Mouse (Mus musculus) layer of hippocampus, adult 11-12 months (tissue): Measurements from ENCODE around the gene Wnt10a.
"Not testable (repeated sequence)": the region's sequence is repeated elsewhere in the genome, so short reads cannot be mapped to it uniquely, and the experiment has no call there.

Source experiments
- DNase-seq: peaks from one replicate; pipeline ENCODE4 v3.0.0; 2022; ENCODE audit warnings: low spot score

Wnt10a gene

DNA sequence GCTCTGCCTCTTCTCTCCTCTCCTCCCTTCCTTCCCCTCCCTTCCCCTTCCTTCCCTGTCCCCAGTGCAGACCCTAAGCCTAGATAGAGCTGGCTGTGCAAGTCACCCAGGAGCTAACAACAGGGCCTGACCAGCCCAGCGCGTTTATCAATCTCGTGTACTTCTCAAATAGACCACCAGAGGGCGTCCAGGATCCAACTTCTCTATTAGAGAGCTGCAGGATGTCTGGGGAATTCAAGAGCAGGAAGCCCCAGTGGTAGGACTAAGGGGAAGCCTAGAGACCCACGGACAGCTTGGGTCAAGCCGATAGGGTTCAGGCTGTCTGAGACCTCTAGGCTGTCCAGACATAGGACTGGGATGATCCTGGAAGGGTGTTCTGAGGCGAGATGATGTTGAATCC lies 3.5 kb upstream of the Wnt10a start:
- peak; percentile 90 for DNase-seq

DNA sequence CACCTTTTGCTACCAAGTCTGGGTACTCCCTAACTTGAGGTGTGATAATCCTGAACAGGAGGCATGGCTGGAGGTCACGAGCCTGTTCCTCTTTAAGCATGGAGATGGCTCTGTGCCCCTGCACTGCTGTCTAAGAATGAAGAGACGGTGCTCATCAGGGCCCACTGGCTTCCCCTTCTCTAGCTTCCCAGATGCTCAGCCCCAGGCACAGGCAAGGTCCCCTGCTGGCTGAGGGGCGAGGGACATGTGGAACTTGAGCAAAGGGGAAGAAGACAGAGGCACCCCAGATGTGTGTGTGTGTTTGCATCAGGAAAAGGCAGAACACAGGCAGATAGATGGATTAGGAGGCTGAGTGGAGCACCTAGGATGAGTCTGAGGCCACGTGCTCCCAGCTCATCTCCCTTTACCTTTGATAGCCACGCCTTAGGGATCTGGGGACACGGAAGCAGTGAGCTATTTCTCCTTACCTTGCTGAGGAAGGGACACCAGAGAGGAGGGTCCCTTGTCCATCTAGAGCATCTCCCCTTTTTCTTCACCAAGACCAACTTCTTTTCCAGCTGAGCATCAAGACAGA lies 2.6 kb upstream of the Wnt10a start:
- no peak for DNase-seq

DNA sequence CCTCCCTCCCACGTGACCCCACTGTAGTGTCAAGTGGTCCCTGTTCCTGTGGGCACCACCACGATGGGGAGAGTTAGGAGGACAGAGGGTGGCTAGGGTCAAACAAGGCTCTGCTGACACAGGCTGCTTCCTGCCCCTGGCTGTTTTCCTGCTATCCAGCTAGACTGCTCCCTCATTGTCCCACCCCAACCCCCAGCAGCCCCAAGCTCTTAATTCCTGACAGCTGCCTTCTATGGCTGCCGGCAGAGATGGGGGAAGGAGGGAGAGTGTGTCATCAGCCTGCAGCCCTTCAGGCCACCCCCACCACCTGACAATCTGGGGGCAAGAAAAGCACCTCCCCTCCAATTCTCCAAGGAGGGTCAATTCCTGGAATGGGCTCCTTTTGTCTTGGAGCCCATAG lies 1.2 kb upstream of the Wnt10a start:
- DNase-seq: no peak

DNA sequence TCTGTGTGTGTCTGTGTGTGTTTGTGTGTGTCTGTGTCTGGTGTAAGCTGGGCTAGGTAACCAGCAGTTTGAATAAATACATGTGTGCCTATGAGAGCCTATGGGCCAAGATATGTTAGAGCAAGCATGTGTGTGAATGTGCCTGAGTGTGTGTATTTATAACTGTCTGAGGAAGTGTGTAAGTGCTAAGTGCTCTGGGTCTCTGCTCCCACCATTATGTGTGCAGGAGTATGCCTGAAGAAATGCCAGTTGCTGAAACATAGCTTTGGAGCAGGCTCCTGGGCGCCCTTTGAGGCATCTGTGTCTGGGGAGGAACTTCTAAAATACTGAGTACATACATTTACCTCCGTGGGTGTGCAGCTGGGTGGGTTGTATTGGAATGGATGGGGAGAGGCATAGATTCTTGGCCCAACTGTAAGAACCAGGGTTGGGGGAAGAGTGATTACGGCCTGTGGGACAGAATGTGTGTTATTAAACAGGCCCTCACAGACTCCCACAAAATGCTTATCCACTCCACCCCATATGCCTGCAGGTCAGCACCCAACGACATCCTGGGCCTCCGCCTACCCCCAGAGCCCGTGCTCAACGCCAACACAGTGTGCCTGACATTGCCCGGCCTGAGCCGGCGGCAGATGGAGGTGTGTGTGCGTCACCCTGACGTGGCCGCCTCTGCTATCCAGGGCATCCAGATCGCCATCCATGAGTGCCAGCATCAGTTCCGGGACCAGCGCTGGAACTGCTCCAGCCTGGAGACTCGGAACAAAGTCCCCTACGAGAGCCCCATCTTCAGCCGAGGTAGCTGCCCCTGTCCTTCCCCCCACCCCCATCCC lies 1.7 kb downstream of the Wnt10a start:
- DNase-seq: no peak

DNA sequence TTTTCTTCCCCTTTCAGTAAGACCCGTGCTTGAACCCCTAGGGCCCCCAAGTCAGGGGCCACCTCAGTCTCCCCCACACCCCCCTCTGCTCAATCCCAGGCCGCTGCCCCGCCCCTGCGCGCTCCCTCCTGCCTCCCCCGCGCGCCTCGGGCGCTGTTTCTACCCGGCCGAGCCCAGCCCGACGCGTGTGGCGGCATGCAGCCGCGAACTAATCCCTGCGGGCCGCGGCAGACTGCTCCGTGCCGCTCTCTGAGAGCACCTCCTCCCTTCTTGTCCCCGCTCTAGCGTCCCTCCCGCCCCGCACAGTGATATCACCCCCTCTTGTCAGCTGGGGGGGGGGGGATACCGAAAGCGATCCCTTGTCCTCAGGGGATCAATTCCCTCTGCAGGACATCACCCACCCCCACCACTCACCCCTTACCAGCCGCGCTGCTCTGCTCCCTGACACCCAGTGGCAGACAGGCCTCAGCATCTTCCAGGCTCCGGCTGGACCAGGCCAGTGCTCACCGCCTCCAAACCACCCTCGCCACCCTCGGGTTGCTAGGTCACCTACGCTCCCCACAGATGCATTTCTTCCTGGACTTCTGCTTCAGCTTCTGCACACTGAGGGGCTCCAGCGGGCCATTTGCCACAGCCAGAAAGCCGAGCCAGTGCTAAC lies 3.3 kb downstream of the Wnt10a start:
- no peak for DNase-seq

DNA sequence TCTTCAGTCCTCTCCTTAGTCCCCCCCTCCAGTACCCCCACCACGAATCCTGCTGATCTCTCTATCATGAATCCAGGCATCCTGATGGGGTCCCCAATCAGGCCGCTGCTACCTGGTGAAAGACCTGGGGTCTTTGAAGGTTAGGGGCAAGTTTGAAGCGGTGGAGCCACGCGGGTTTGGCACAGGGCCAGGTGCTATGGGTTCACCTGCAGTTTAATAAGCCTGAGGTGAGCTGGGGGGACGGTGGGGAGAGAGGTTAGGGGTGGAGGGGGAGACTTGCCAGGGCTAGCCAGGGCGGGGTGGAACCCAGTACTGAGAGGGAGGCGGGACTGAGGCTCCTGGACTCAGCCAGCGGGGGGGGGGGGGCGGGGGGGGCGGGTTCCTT lies 3.8 kb downstream of the Wnt10a start:
- DNase-seq: no peak

DNA sequence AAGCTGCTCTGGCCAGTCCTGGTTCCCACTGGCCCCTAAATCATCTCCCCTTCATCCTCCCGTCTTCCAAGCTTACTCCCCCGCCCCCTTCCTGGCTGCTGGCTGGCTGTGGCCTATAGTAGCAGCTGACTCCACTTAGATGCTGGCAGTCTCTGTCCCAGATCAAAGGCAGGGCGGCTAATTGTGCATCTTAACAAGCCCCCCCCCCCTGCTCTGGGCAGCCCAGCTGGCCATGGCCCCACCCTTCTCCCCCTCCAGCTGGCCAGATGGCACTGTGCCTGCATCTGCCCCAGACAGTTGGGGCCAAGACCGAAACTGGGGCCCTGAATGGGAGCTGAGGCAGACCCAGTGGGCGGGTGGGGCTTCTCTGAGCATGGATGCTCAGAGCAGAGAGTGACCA lies 6.1 kb downstream of the Wnt10a start:
- no peak for DNase-seq

DNA sequence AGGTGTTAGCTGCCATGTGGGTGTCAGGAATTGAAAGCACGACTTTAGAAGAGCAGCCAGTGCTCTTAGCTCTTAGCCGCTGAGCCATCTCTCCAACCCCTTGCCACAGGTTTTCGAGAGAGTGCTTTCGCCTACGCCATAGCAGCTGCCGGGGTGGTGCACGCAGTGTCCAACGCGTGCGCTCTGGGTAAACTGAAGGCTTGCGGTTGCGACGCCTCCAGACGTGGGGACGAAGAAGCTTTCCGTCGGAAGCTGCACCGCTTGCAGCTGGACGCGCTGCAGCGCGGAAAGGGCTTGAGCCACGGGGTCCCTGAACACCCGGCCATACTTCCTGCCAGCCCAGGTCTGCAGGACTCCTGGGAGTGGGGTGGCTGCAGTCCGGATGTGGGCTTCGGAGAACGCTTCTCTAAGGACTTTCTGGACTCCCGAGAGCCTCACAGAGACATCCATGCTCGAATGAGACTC lies 9.1 kb downstream of the Wnt10a start:
- no peak for DNase-seq

DNA sequence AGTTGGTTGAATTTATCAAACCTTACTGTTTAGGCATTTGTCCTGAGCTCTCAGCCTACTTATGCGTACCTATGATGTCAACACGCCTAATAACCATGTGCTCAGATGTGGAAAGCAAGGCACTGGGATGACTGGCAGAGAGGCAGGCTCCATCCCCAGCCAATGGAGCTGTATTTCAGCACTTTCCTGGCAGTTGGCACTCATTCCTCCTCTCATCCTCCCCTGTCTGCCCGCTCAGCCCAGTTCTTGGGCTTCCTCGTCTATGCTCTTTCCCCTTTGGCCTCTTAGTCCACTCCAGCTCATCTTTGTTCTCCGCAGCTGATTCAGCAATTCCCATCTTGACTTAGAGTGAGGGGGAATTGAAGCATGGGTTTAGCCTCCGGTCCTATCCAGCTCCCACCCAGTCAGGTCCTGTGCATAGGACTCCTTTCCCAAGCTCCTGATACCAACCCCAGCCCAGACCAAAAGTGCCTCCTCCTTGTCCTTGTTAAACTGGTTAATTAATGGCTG lies 10.4 kb downstream of the Wnt10a start:
- no peak for DNase-seq

DNA sequence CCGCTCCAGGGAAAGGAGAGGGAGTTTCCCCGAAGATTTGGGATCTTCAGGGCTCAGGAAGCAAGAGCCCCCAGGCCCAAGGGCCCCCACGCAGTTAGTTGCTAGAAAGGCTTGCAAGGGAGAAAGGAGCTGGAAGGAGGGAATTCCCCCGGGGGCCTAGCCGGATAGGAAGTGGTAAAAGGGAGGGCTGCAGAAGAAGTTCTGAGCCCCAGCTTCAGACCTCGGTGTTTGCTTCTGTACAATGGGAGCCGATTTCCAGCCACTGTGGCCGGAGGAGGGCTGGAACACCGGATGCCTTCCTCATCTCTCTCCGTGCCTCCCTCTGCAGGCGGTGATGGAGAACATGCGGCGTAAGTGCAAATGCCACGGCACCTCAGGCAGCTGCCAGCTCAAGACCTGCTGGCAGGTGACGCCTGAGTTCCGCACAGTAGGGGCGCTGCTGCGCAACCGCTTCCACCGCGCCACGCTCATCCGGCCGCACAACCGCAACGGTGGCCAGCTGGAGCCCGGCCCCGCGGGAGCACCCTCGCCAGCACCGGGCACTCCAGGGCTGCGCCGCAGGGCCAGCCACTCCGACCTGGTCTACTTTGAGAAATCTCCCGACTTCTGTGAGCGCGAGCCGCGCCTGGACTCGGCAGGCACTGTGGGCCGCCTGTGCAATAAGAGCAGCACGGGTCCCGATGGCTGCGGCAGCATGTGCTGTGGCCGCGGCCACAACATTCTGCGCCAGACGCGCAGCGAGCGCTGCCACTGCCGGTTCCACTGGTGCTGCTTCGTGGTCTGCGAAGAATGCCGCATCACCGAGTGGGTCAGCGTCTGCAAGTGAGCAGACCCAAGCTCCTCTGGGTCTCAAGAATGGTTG lies 11.7 kb downstream of the Wnt10a start:
- DNase-seq: peak; percentile 59

DNA sequence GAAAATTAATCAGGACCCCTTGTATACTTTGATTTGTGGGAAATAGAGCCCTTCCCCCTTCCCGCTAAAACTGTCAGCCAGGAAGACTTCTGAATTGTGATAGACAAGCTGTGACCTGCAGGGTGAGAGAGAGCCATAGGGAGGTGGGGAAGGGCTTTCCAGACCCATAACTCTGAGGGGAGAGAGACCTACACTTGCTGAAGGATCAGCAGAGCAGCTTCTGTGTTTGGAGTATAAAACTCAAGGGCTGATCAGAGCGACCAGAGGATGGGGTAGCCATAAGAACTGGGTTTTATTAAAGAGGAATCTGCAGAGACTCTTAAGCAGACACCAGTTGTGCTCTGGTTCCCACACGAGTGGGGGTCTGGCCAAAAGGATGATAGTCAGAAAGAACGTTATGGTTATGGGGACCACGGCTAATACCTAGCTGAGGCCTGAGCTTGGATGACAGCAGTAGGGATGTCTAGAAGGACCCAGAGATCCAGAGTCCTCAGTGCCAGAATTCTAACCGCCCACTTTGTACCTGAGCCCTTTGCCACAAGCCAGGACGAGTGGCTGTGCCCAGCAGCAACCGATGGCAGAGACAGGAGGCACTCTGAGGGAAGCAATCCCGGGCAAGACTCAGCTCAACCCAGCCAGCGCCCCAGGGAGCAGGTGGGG lies 13.0 kb downstream of the Wnt10a start:
- no peak for DNase-seq

DNA sequence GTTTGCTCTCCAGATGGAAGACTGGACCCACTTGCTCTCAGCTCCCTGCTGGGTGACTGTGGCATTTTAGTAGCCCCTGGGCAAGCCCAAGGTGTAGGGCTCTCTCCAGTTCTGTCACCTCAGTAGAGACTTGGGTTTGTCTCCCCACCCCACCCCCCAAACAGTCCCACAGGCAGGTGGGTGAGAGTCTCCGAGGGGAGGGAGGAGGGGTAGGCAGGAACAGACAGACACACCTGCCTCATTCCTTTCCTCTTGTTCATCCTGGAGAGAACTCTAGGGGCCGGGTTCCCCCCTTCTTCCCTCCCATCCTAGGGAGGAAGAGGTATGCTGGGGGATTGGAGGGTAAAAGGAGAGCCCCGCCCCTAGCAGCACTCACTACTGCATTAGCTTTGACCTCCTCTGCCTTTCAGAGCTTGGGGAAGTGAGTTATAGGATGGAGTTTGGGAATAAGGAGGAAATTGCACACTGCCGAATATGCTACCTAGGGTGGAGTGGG lies 14.1 kb downstream of the Wnt10a start:
- no peak for DNase-seq

DNA sequence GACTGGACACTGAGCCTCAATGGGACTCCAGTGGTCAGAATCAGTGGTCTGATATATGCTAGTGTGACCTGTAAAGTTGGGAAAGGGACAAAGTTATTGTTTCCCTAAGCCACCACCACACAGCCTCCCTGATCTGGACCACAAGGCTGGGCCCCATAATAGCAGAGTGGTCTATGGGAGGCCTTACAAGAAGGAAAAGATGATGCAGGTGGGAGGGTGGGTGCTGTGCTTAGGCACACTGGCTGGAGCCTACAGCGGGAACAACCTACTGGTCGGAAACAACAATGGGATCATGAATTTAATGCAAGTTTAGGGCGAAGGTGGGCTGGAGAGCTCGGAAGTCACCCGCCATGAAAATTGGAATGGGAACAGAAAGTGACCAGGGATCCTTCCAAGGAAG lies 14.5 kb downstream of the Wnt10a start:
- no peak for DNase-seq

DNA sequence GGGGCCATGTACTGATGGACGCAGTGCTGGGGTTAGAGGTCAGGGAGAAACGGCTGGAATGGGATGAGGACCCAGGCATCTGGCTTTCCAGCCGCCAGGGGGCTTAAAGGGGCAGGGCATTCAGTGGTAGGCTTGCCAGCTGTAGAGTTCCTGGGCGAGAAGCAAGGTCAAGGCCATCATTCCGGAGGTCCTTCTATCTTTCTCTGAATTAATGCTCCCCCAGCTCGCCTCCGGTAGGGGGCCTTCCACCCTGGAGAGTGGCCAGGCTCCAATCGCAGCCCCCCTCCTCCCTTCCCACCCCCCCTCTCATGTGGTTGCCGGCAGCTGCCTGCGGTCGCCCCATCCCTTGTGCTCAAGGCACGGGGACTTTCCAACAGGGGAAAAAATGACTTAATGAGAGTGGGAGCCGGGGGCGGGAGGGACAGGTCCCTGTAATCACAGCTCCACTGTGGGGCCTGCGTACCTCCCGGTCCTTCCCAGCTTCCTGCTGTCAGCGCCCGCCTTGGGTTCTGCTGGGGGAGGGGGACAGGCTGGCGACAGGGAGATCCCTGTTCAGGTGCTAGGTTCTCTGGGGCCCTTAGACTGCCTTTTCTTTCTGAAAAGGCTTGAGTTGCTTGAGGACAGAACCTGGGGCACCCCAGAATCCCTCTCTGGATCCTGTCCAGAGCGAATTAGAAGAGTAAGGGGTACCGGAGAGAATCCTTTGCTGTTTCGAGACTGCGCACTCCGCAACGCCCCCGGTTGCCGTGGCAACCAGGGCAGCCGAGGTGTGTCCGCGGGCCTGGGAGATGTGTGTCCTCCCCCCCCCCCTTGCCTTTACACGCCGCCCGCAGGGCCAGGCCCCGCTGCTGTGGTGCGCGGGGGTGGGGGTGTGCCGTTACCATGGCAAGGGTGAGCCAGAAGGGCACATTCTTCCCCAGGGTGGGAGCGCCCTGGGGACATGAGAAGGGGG lies 15.3 kb downstream of the Wnt10a start:
- DNase-seq: peak; percentile 46

DNA sequence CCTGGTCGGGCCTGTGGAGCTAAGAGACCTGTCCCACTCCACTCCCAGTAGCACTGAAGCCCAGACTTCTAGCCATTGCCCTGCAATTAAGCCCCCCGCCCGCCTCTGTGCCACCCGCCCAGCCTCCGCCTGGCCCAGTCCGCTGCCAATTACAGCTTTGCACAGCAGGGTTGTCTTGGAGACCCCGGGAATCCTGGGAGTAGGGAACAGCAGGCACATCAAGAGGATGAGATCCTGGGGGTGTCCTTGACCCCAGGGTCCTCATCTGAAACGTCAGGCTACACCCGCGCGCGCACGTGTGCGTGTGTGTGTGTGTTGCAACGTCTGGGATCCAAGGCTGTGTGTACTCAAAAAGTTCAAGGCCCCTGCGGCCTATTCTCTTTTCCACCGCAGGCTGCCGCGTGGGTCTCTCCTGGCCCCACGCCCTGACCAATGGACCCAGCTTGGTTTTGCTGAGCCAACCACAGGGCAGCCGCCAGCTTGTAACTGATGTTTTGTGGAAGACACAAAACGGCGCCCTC lies 16.3 kb downstream of the Wnt10a start:
- DNase-seq: no peak

DNA sequence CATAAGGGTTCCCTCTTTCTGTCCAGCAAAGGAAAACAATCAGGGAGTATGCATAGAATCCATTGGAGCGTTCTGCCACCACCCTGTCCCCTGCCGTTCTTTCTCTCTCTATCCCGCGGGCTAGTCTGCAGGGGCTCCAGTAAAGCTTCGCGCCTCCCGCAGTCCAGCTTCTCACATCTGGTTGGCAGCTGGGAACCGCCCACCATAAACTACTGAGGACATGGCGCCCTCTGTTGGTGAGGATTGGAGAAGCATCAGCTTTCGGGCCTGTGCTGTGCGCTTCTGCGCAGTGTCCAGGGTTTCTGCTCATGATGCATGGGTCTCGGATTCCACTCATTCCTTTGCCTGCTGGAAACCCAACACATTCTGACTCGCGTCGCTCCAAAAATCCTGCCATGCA lies 16.8 kb downstream of the Wnt10a start:
- peak; percentile 92 for DNase-seq

DNA sequence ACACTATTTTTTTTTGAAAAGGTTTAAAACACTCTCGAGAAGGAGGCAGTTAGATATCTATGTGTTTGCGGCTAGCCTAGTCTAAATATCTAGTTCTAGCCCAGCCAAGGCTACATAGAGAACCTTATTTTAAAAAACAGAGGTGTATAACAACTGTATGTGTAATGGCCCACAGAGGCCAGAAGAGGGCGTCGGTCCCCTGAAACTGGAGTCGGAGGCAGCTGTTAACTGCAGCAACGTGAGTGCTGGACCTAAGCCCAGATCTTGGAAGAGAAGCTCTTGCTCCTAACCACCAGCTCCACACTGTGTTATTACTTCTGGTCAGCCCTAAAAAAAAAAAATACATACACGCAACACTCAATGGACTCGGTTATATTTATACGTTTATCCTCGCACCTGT lies 17.7 kb downstream of the Wnt10a start:
- DNase-seq: no peak

DNA sequence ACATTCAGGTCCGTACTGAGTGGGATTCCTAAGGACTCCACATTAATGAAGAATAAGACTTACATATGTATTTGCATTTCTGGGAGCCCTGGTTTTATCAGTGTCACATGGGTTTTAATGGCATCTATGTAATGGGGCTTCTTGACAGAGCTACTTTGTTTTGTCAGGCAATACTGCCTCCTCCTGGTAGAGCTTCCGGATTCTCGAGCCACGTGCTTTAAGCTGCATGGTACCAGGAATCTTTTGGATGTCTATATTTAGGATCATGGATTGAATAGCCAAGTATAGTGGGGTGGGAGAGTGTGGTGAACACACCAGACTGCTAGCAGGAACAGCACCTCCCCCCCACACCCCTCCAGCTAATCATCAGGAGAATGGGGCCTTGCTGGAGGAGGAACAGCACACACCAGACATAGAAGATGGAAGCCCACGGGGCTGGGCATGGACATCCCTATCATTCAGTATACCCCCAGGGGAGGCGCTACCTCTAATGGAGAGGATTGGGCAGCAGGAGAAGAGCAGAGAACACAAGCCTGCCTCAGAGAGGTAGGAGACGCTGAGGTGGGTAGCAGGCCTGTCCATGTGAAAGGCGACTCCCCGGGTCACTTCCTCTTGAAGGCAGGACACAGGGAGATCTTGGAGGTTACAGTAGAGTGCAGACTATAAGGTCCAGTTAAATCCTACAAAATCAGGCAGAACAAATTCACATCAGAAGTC lies 23.8 kb downstream of the Wnt10a start:
- no peak for DNase-seq

DNA sequence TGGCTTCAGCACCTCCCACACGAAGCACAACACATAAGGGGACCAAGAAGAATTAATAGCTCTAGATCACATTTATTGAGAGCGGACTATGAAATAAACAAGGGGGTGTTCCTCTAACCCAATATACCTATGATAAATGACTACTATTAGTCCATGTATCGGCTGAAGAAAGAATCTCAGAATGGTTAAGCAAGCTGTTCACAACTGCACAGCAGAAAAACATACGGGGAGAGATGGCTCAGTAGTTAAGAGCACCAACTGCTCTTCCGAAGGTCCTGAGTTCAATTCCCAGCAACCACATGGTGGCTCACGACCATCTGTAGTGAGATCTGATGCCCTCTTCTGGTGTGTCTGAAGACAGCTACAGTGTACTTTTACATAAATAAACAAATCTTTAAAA lies 24.6 kb downstream of the Wnt10a start:
- not testable (repeated sequence) for DNase-seq
